Comparison of ENCODE assay signal across 7 mouse cellular contexts in the genomic region with DNA sequence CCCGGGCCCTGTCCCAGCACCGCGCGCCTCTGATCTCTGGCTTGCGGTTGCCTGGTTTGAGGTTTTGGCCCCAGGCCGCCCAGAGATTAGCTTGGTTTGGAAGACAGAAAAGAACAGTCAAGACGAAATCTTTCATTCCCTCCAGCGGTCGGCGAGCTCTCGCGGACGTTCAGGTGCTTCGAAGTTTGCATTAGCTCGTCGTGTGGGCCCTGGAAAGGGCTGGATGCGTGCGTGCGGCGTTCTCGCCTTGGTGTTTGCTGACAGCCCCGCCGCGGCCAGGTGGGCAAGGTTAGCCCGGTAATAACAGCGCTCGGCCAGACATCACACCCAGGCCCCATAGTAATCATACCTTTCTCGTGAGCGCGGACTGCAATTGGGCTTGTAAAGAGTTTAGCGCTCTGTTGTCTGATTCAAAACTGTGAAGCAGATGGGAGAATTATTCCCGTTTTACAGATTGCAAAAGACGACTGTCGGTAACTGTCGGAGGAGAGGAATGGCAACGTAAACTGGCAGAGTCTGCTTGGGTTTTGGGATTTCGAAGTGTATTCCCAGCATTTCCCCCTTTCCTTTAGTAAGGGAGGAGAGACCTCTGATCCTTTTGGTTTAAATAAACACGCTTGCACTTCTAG. TPM values are rescaled to one million over a fixed set of nuclear protein-coding genes. Genes with fewer than 3 reads are reported as not detected.
A peak's percentile ranks its signal among the peaks of the same experiment; 100 is the strongest.
DNase-seq lines count a peak whose midpoint lies in the region; ATAC-seq lines count a peak whose summit lies in the region.

No protein-coding gene starts in this region.

- ATAC-seq in common myeloid progenitor, adult 5-6 weeks (replicated peaks; ENCODE audit: low read depth, poor library complexity, severe bottlenecking), result peak; percentile 10
- ATAC-seq in megakaryocyte, adult 5-6 weeks (ENCODE audit: poor library complexity, severe bottlenecking), result peak; percentile 8

- peaks cover under 1% of the 10 kb centered on the region; the same call in 1 of the 2 replicates for H3K36me3 ChIP-seq in hindbrain, embryonic 10.5 days

- H3K27ac ChIP-seq in hindbrain, embryonic 10.5 days, result peak overlapping the region; percentile 97

- H3K4me3 ChIP-seq in hindbrain, embryonic 10.5 days, result peak overlapping the region; percentile 96

- no peaks in the 10 kb centered on the region for H3K9me3 ChIP-seq in hindbrain, embryonic 10.5 days

- peak; percentile 4 for DNase-seq in retina, postnatal 7 days (ENCODE audit: low read depth, low spot score)
- no peak for DNase-seq in retina, postnatal 1 day
- DNase-seq in hindbrain, embryonic 10.5 days (ENCODE audit: low spot score), result no peak
- no peak for DNase-seq in ovary, postnatal 10 days (ENCODE audit: low spot score)
- DNase-seq in T-cell, adult 2 months (ENCODE audit: low spot score), result no peak

- H3K27me3 ChIP-seq in hindbrain, embryonic 10.5 days (ENCODE audit: insufficient read depth, poor library complexity, severe bottlenecking), result no peaks in the 10 kb centered on the region

- peaks cover 29% of the 10 kb centered on the region for H3K4me1 ChIP-seq in hindbrain, embryonic 10.5 days (replicated peaks)

- WGBS in hindbrain, embryonic 10.5 days, result under 1% methylated on average over 38 of the region's 38 CpGs

RNA-seq across cellular contexts. Expression of a gene that starts 0.6 kb away (rescaled TPM):
- 4.5 and 6.4 TPM in 2 replicates for total RNA-seq in common myeloid progenitor, adult 5-6 weeks (2017)
- polyA plus RNA-seq in hindbrain, embryonic 10.5 days (2016; fragmentation: Nextera tagmentation; extraction: Ambion mirVana), result 22.5 and 28.4 TPM in 2 replicates
- 48.0 and 63.8 TPM in 2 replicates for total RNA-seq in megakaryocyte, adult 5-6 weeks (2015)
- 37.7 and 39.9 TPM in 2 replicates for total RNA-seq in megakaryocyte, adult 5-6 weeks (2017)
